Mouse (Mus musculus): ENCODE measurements around the gene Acyp1. TPM values are rescaled to one million over a fixed set of nuclear protein-coding genes. Genes with fewer than 3 reads are reported as not detected.

The Acyp1 gene
- polyA plus RNA-seq, 1 experiment = 17.7 TPM

GRCm38 (mm10) chr12:85257008-85257639, 31.1 kb downstream of the Acyp1 start:
- Histone ChIP-seq H3K4me3 (ENCODE audit: insufficient read depth, low read length) (no peak overlapping the region), H3K27ac (ENCODE audit: insufficient read depth, low read length) (0 out of 2 replicates have a peak overlapping the region, but pooled peaks have one; percentile 7), H3K4me1 (ENCODE audit: control insufficient read depth, insufficient read depth, low read length) (no peaks in the 10 kb centered on the region)
- TF ChIP-seq POLR2A (IDR thresholded peaks at IDR 0.05; ENCODE audit: low read depth, low read length) = no peak
- no peak for TF ChIP-seq CTCF (IDR thresholded peaks at IDR 0.05; ENCODE audit: borderline replicate concordance, insufficient read depth, low read length)

- Histone ChIP-seq H3K27ac (ENCODE audit: insufficient read depth, low read length) (peak overlapping the region; percentile 54), H3K4me3 (ENCODE audit: insufficient read depth, low read length) (no peak overlapping the region), H3K4me1 (ENCODE audit: control insufficient read depth, insufficient read depth, low read length) (no peaks in the 10 kb centered on the region)
- TF ChIP-seq CTCF (IDR thresholded peaks at IDR 0.05; ENCODE audit: borderline replicate concordance, insufficient read depth, low read length) (no peak), POLR2A (IDR thresholded peaks at IDR 0.05; ENCODE audit: low read depth, low read length) (peak; percentile 47; the same call in 1 of the 2 replicates)
These were observed 32.0 kb downstream of the Acyp1 start for GRCm38 (mm10) chr12:85256074-85256751.

- 0 out of 2 replicates have a peak, but pooled peaks have one; percentile 18 for TF ChIP-seq POLR2A (IDR thresholded peaks at IDR 0.05; ENCODE audit: low read depth, low read length)
- no peak for TF ChIP-seq CTCF (IDR thresholded peaks at IDR 0.05; ENCODE audit: borderline replicate concordance, insufficient read depth, low read length)
- Histone ChIP-seq H3K4me3 (ENCODE audit: insufficient read depth, low read length) (no peak overlapping the region), H3K4me1 (ENCODE audit: control insufficient read depth, insufficient read depth, low read length) (no peaks in the 10 kb centered on the region), H3K27ac (ENCODE audit: insufficient read depth, low read length) (peak overlapping the region; percentile 59; the same call in 1 of the 2 replicates)
These were observed 36.2 kb downstream of the Acyp1 start for GRCm38 (mm10) chr12:85252083-85252482.

- Histone ChIP-seq H3K4me3 (ENCODE audit: insufficient read depth, low read length) (no peak overlapping the region), H3K27ac (ENCODE audit: insufficient read depth, low read length) (no peak overlapping the region), H3K4me1 (ENCODE audit: control insufficient read depth, insufficient read depth, low read length) (peaks cover 4% of the 10 kb centered on the region)
- TF ChIP-seq POLR2A (IDR thresholded peaks at IDR 0.05; ENCODE audit: low read depth, low read length) (no peak), CTCF (IDR thresholded peaks at IDR 0.05; ENCODE audit: borderline replicate concordance, insufficient read depth, low read length) (no peak)
These were observed 50.7 kb downstream of the Acyp1 start for GRCm38 (mm10) chr12:85237553-85237952.

- peak overlapping the region; percentile 19; the same call in 1 of the 2 replicates for H3K27ac ChIP-seq (ENCODE audit: insufficient read depth, low read length)
These were observed 54.6 kb downstream of the Acyp1 start for GRCm38 (mm10) chr12:85233376-85234358.

GRCm38 (mm10) chr12:85227876-85228599, 60.2 kb downstream of the Acyp1 start:
- H3K4me3 ChIP-seq (ENCODE audit: insufficient read depth, low read length) = no peak overlapping the region
- TF ChIP-seq POLR2A (IDR thresholded peaks at IDR 0.05; ENCODE audit: low read depth, low read length) (no peak), CTCF (IDR thresholded peaks at IDR 0.05; ENCODE audit: borderline replicate concordance, insufficient read depth, low read length) (no peak)
- peak overlapping the region; percentile 63 for H3K27ac ChIP-seq (ENCODE audit: insufficient read depth, low read length)
- H3K4me1 ChIP-seq (ENCODE audit: control insufficient read depth, insufficient read depth, low read length) = peaks cover 17% of the 10 kb centered on the region

More at GRCm38 (mm10) chr12:85233376-85234358, 54.6 kb downstream of the Acyp1 start:
- Histone ChIP-seq H3K4me1 (ENCODE audit: control insufficient read depth, insufficient read depth, low read length) (peaks cover 6% of the 10 kb centered on the region), H3K4me3 (ENCODE audit: insufficient read depth, low read length) (no peak overlapping the region)
- TF ChIP-seq POLR2A (IDR thresholded peaks at IDR 0.05; ENCODE audit: low read depth, low read length) (no peak), CTCF (IDR thresholded peaks at IDR 0.05; ENCODE audit: borderline replicate concordance, insufficient read depth, low read length) (no peak)

GRCm38 (mm10) chr12:85227227-85227626, 61.0 kb downstream of the Acyp1 start:
- no peak for TF ChIP-seq CTCF (IDR thresholded peaks at IDR 0.05; ENCODE audit: borderline replicate concordance, insufficient read depth, low read length)
- no peak for TF ChIP-seq POLR2A (IDR thresholded peaks at IDR 0.05; ENCODE audit: low read depth, low read length)
- peaks cover 14% of the 10 kb centered on the region for H3K4me1 ChIP-seq (ENCODE audit: control insufficient read depth, insufficient read depth, low read length)
- H3K4me3 ChIP-seq (ENCODE audit: insufficient read depth, low read length) = no peak overlapping the region
- peak overlapping the region; percentile 63 for H3K27ac ChIP-seq (ENCODE audit: insufficient read depth, low read length)

Other genes starting within 250 kb of the Acyp1 start
- 1.2 and 1.5 TPM in 2 replicates for gene Prox2, start 177.7 kb downstream of the Acyp1 start, polyA plus RNA-seq (2011; ENCODE audit: insufficient read length, low read depth, missing spikeins)
- 145 and 151 TPM in 2 replicates for gene Dlst, start 177.6 kb downstream of the Acyp1 start, polyA plus RNA-seq (2011; ENCODE audit: insufficient read length, low read depth, missing spikeins)
- gene Rps6kl1, start 137.2 kb downstream of the Acyp1 start, polyA plus RNA-seq (2011; ENCODE audit: insufficient read length, low read depth, missing spikeins) = not detected in 2 replicates
- gene Pgf, start 110.6 kb downstream of the Acyp1 start, polyA plus RNA-seq (2011; ENCODE audit: insufficient read length, low read depth, missing spikeins) = 3.7 and 6.6 TPM in 2 replicates
- gene Eif2b2, start 69.0 kb downstream of the Acyp1 start, polyA plus RNA-seq (2011; ENCODE audit: insufficient read length, low read depth, missing spikeins) = 51.1 and 54.8 TPM in 2 replicates
- 13.4 and 14.4 TPM in 2 replicates for gene Mlh3, start 17.8 kb downstream of the Acyp1 start, polyA plus RNA-seq (2011; ENCODE audit: insufficient read length, low read depth, missing spikeins)
- gene Zc2hc1c, start 153 bp upstream of the Acyp1 start, polyA plus RNA-seq (2011; ENCODE audit: insufficient read length, low read depth, missing spikeins) = 0.32 and 0.53 TPM in 2 replicates
- 59.0 and 65.8 TPM in 2 replicates for gene Nek9, start 50.9 kb upstream of the Acyp1 start, polyA plus RNA-seq (2011; ENCODE audit: insufficient read length, low read depth, missing spikeins)
- 270 and 282 TPM in 2 replicates for gene Tmed10, start 86.4 kb upstream of the Acyp1 start, polyA plus RNA-seq (2011; ENCODE audit: insufficient read length, low read depth, missing spikeins)
- 5.4 and 9.3 TPM in 2 replicates for gene Fos, start 185.5 kb upstream of the Acyp1 start, polyA plus RNA-seq (2011; ENCODE audit: insufficient read length, low read depth, missing spikeins)